Mouse (Mus musculus) lung, embryonic 16.5 days (tissue): ENCODE results near the gene Actn4. TPM values are rescaled to one million over a fixed set of nuclear protein-coding genes. Genes with fewer than 3 reads are reported as not detected.
A peak's percentile ranks its signal among the peaks of the same experiment; 100 is the strongest.
"Not testable (repeated sequence)": the region's sequence is repeated elsewhere in the genome, so short reads cannot be mapped to it uniquely, and the experiment has no call there.

Source experiments
- ATAC-seq: fragments of 200-750 bp; cut with Nextera tagmentation; 2 replicates; pipeline ENCODE4 v1.8.0; 2017; ENCODE audit warnings: low read depth, mild to moderate bottlenecking, moderate library complexity
- H3K27ac ChIP-seq: fragments of 300-500 bp; sonication (generic); 2 replicates; pipeline ENCODE4 v1.5.1; 2014; ENCODE audit warnings: mild to moderate bottlenecking, control low read depth, low read length
- H3K27me3 ChIP-seq: fragments of 300-500 bp; sonication (generic); 2 replicates; pipeline ENCODE4 v1.6.1; 2014; ENCODE audit warnings: low read depth, low read length, mixed read lengths; ENCODE audit not compliant: control insufficient read depth, insufficient read depth
- H3K36me3 ChIP-seq: fragments of 300-500 bp; sonication (generic); 2 replicates; pipeline ENCODE4 v1.6.1; 2014; ENCODE audit warnings: low read length; ENCODE audit not compliant: control insufficient read depth, insufficient read depth
- H3K4me1 ChIP-seq: fragments of 300-500 bp; sonication (generic); replicated peaks from 2 replicates; pipeline ENCODE4 v1.6.1; 2014; ENCODE audit warnings: low read length, mixed read lengths; ENCODE audit not compliant: control insufficient read depth, insufficient read depth
- H3K4me2 ChIP-seq: fragments of 300-500 bp; sonication (generic); 2 replicates; pipeline ENCODE4 v1.6.1; 2014; ENCODE audit warnings: low read depth, low read length, control low read depth
- H3K4me3 ChIP-seq: fragments of 300-500 bp; sonication (generic); 2 replicates; pipeline ENCODE4 v1.5.1; 2014; ENCODE audit warnings: mild to moderate bottlenecking, low read length, control low read depth
- H3K9ac ChIP-seq: fragments of 300-500 bp; sonication (generic); 2 replicates; pipeline ENCODE4 v1.6.1; 2014; ENCODE audit warnings: low read length, control low read depth
- H3K9me3 ChIP-seq: fragments of 300-500 bp; sonication (generic); 2 replicates; pipeline ENCODE4 v1.6.1; 2016; ENCODE audit warnings: low read length; ENCODE audit not compliant: control insufficient read depth
- WGBS: fragments of 180-500 bp; shearing (Covaris S2); extraction: QIAGEN DNeasy Blood & Tissue Kit; methylation state at CpG from one replicate; pipeline ENCODE4 v1.1.7; 2014; 5-methylcytosine and 5-hydroxymethylcytosine counted together
- polyA plus RNA-seq: library from polyadenylated mRNA; unstranded; fragments of >200 nt; fragmentation: Nextera tagmentation; extraction: Ambion mirVana; gene quantifications from 2 replicates; pipeline ENCODE4 v1.2.1, GENCODE M21; 2015

Gene Actn4
- polyA plus RNA-seq, 1 experiment from 2014 or later = 313 TPM

- Histone ChIP-seq H3K9me3 (no peaks in the 10 kb centered on the region), H3K4me1 (peaks cover 16% of the 10 kb centered on the region), H3K27ac (peak overlapping the region; percentile 75), H3K36me3 (peaks cover 24% of the 10 kb centered on the region), H3K4me3 (no peak overlapping the region), H3K27me3 (no peaks in the 10 kb centered on the region), H3K4me2 (no peak overlapping the region), H3K9ac (no peak overlapping the region)
- 59% methylated on average over 8 of the region's 8 CpGs for WGBS
- 0 out of 2 replicates have a peak, but pooled peaks have one; percentile 6 for ATAC-seq
Measured at GRCm38 (mm10) chr7:28972542-28972985, 10.4 kb upstream of the Actn4 start.

GRCm38 (mm10) chr7:28971770-28972269, 9.7 kb upstream of the Actn4 start:
- 23% methylated on average over 6 of the region's 6 CpGs for WGBS
- Histone ChIP-seq H3K4me1 (peaks cover 16% of the 10 kb centered on the region), H3K4me3 (no peak overlapping the region), H3K9me3 (no peaks in the 10 kb centered on the region), H3K36me3 (peaks cover 18% of the 10 kb centered on the region), H3K4me2 (no peak overlapping the region), H3K27ac (peak overlapping the region; percentile 75), H3K9ac (no peak overlapping the region), H3K27me3 (no peaks in the 10 kb centered on the region)
- peak; percentile 76 for ATAC-seq

DNA sequence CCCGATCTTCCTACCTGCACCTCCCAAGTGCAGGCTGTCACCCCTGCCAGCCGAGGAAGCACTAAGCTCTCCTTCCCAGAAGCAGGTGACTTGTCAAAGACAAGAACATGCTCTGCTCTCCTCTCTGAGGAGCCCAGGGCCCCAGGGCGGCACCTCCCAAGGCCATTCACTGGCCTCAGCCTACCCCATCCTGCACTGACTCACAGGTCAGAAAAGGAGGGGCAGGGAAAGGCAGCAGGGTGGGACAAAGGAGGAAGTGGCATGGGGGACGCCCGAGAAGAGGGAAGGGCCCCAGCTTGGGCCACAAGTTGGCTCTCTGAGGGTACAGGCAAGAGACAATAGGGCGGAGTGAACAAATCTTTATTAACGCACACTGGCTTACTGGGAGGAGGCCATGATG, 8.9 kb upstream of the Actn4 start:
- no peak overlapping the region for H3K4me3 ChIP-seq
- H3K9me3 ChIP-seq = no peaks in the 10 kb centered on the region
- peaks cover 18% of the 10 kb centered on the region for H3K36me3 ChIP-seq
- H3K27me3 ChIP-seq = no peaks in the 10 kb centered on the region
- WGBS = 86% methylated on average over 7 of the region's 7 CpGs
- H3K4me1 ChIP-seq = peaks cover 16% of the 10 kb centered on the region
- ATAC-seq = peak; percentile 9; the same call in 1 of the 2 replicates
- no peak overlapping the region for H3K9ac ChIP-seq
- H3K27ac ChIP-seq = peak overlapping the region; percentile 75; the same call in 1 of the 2 replicates
- H3K4me2 ChIP-seq = no peak overlapping the region

DNA sequence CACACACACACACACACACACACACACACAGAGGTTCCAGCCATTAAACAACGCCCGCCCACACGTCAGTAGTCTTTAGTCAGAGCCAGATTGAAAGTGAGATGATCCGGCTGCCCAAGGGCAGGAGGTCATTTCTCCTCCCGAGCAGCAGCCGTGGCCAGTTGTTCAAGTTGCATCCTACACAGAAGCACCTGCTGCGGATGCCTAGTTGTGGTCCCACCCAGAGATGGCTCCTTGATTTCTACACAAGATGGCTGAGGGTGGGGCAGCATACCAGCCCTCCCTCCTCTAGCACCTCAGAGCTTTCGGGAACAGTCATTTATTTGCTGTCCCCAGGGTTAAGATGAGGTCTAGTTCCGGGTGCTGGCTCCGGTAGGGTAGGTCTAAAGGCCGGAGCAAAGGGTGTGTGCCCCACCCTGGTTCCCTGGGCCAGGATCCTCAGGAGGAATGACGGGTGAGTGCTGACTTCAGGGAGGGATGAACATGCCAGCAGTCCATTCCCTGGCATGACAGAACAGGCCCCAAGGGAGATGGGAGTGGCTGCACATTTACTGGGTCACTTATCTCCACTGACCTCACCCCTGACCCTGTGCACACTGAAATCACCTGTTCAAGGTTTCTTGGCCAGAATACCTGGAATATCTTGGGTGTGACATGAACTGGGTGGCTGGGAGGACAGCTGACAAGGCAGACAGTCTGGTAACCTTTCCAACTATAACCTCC, 7.7 kb upstream of the Actn4 start:
- Histone ChIP-seq H3K4me1 (peaks cover 16% of the 10 kb centered on the region), H3K9ac (no peak overlapping the region), H3K4me2 (no peak overlapping the region), H3K36me3 (peaks cover 18% of the 10 kb centered on the region), H3K4me3 (no peak overlapping the region), H3K27me3 (no peaks in the 10 kb centered on the region), H3K9me3 (no peaks in the 10 kb centered on the region), H3K27ac (no peak overlapping the region)
- no peak for ATAC-seq
- WGBS = 47% methylated on average over 12 of the region's 12 CpGs

- no peak overlapping the region for H3K4me2 ChIP-seq
- peaks cover 12% of the 10 kb centered on the region for H3K36me3 ChIP-seq
- H3K9me3 ChIP-seq = no peaks in the 10 kb centered on the region
- no peaks in the 10 kb centered on the region for H3K27me3 ChIP-seq
- H3K4me3 ChIP-seq = no peak overlapping the region
- ATAC-seq = no peak
- no peak overlapping the region for H3K9ac ChIP-seq
- peaks cover 16% of the 10 kb centered on the region for H3K4me1 ChIP-seq
- WGBS = 97% methylated on average over 1 of the region's 1 CpGs
- no peak overlapping the region for H3K27ac ChIP-seq
Measured at GRCm38 (mm10) chr7:28969271-28969670, 7.1 kb upstream of the Actn4 start.

GRCm38 (mm10) chr7:28968120-28968519, 6.0 kb upstream of the Actn4 start:
- not testable (repeated sequence) for H3K36me3 ChIP-seq, H3K27ac ChIP-seq, H3K4me3 ChIP-seq, ATAC-seq, H3K9me3 ChIP-seq, H3K9ac ChIP-seq, H3K27me3 ChIP-seq, H3K4me2 ChIP-seq
- 96% methylated on average over 8 of the region's 8 CpGs for WGBS
- peaks cover 17% of the 10 kb centered on the region for H3K4me1 ChIP-seq

GRCm38 (mm10) chr7:28966751-28967505, 4.8 kb upstream of the Actn4 start:
- ATAC-seq = no peak
- Histone ChIP-seq H3K4me2 (no peak overlapping the region), H3K4me1 (peaks cover 13% of the 10 kb centered on the region), H3K9ac (no peak overlapping the region), H3K27me3 (no peaks in the 10 kb centered on the region), H3K4me3 (no peak overlapping the region), H3K27ac (no peak overlapping the region), H3K36me3 (0 out of 2 replicates have a peak, but pooled peaks cover 2% of the 10 kb centered on the region), H3K9me3 (no peaks in the 10 kb centered on the region)
- 66% methylated on average over 4 of the region's 4 CpGs for WGBS

DNA sequence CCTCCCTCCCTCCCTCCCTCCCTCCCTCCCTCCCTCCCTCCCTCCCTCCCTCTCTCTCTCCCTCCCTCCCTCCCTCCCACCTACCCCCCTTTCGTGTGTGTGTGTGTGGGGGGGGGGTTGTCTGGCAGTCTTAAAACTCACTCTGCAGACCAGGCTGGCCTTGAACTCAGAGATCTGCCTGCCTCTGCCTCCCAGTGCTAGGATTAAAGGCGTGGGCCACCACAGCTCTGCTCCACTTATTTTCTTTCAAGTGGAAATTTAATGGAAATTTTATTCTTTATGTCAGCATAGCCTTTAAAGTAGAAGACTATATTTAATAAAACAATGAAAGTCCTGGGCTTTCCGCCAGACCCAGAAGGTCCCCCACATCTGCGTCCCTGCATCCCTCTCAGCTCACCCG, 4.0 kb upstream of the Actn4 start:
- no peaks in the 10 kb centered on the region for H3K27me3 ChIP-seq
- H3K4me3 ChIP-seq = no peak overlapping the region
- WGBS = 63% methylated on average over 4 of the region's 5 CpGs
- no peak overlapping the region for H3K27ac ChIP-seq
- H3K4me1 ChIP-seq = peaks cover 6% of the 10 kb centered on the region
- H3K4me2 ChIP-seq = no peak overlapping the region
- no peak for ATAC-seq
- H3K36me3 ChIP-seq = 0 out of 2 replicates have a peak, but pooled peaks cover 2% of the 10 kb centered on the region
- H3K9ac ChIP-seq = no peak overlapping the region
- H3K9me3 ChIP-seq = no peaks in the 10 kb centered on the region

GRCm38 (mm10) chr7:28965346-28965840, 3.3 kb upstream of the Actn4 start:
- H3K27me3 ChIP-seq = no peaks in the 10 kb centered on the region

More at GRCm38 (mm10) chr7:28965346-28965840, 3.3 kb upstream of the Actn4 start:
- H3K9me3 ChIP-seq = no peaks in the 10 kb centered on the region
- no peak for ATAC-seq
- H3K9ac ChIP-seq = no peak overlapping the region
- peaks cover 10% of the 10 kb centered on the region for H3K4me1 ChIP-seq
- H3K27ac ChIP-seq = no peak overlapping the region
- no peak overlapping the region for H3K4me3 ChIP-seq
- WGBS = 74% methylated on average over 5 of the region's 5 CpGs
- H3K4me2 ChIP-seq = no peak overlapping the region
- H3K36me3 ChIP-seq = no peaks in the 10 kb centered on the region
